Mouse (Mus musculus): ENCODE measurements at regions not wholly inside any gene's neighbourhood (a gene's known extent, or its start where the extent isn't known, plus 50 kb on each side); places are given as distances from the start of the nearest gene placed in this dataset.

DNA sequence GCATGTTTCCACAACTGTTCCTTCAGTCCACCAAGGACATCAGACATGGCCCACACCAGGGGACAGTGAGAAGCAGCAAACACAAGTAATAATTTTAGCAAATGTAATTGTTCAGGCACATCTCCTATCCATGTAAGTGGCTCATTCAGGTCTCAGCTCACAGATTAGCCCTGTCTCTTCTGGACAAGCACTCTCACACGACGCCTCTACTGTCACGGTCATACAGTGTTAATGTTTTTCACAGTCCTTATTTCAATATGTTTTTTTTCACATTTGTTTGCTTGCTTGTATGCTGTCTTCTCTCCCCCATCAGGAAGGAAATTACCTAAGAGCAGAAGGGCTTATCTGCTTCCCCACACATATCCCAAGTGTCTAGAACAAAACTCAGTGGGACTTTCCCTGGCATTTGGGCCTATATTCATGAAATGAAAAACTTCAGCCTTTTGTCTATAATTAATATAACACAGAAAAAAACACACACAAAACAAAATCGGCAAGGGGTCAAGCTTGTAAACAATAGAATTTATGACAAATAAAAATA, 299.5 kb downstream of the Icos start:
- DNase-seq: no peak

DNA sequence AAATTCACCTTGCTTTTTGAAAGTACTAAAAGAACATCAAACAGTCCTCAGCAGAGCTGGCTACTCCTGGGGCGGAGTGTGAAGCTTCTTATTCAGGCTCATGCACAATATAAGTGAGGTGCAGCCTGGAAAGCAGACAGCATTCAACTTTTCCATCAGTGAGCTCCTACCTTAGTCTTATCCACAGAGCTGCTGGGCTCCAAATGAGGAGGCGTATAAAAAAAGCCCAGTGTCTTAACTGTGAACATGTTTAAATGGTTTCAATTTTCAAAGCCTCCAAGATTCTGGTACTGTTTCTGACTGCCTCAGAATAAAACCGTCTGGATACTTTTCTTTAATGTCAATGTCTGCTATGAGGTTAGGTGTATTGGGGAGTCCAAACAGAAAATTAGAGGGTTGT, 310.5 kb downstream of the Icos start:
- DNase-seq: no peak

DNA sequence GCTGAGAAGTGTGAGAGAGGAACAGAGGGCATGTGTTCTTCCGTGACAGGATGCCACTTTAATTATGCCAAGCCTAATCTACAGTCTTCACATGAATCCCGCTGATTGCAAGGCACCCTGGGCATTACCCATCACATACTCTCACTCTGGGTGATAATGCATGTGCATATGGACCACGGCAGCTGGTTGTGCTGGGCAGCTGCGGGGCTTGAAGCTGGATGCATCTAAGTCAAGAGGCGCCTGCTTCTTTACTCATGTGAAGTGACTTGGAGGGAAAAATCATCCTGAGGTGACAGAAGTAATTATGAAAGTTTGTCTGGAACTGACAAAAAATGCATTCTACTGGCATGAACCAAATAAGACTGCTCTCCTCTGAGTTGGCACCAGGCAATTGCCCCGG, 311.2 kb downstream of the Icos start:
- DNase-seq: no peak

DNA sequence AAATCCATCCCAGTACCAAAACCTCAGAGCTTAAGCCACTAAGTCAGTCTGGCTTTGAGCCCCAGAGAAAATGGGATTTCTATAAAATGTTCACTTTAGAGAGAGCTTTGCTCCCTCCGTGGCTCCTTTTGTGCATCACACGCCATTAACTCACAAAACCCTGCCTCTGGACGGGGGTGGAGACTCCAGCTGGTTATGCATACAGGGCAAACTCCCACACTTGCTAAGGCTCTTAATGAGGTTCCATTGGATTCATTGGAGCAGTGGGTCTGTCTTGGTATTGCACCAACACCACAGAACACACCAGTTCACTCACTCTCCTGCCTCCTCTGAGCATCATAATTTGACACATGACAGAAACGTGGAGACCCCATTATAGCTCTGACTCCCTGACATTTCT, 311.8 kb downstream of the Icos start:
- no peak for DNase-seq

DNA sequence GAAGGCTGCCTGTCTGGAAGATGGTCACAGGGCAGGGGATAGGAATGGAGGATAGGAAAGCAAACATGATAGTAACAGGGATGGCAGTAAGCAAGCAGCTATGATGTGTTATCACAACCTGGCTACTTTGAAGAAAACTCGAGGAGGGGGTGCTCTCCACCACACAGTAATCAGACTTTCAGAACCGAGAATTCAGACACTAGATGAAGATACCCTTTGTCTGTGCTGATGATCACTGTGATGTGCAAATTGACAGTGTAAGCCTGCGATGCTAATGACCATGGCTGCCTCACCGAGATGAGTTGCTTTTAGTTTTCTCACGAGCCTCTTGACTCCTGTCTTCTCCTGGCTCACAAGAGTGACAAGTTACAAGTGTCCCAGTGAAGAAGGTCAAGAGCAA, 315.4 kb downstream of the Icos start:
- DNase-seq: no peak

DNA sequence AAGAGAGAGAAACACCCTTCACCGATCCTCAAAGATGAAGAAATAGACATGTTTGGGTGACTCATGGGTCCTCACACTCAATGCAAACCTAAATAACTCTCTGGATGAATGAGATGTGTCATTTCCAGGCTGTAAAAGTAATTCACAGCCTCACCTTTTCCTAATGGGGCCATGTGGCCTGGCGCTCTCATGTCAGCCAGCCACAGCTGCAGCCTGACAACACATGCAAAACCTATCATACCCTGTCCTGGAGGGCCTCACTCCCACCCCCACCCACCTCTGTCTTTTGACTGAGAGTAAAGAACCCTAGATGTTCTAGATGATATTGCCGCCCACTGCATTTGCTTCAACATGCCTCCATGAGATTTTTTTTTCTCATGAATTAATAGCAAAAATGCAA, 317.5 kb downstream of the Icos start:
- DNase-seq: no peak

DNA sequence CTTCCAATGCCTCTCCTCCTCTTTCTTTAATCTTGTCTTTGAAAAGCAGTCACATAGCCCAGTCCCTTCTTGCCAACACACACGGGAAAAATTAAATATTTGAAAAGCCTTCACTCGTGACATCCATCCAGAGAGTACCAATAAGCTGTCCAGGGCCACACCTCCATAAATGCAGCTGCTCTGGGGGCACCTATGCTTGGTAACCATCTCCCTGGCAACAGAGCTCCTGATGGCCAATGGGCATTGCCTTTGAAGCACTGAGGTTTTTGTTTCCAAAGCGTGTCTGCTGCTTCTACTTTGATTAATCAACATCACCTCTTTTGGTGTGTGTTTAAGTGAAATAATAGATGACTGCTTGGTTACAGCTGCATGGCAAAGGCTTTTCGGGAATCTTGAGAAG, 319.1 kb downstream of the Icos start:
- DNase-seq: no peak

DNA sequence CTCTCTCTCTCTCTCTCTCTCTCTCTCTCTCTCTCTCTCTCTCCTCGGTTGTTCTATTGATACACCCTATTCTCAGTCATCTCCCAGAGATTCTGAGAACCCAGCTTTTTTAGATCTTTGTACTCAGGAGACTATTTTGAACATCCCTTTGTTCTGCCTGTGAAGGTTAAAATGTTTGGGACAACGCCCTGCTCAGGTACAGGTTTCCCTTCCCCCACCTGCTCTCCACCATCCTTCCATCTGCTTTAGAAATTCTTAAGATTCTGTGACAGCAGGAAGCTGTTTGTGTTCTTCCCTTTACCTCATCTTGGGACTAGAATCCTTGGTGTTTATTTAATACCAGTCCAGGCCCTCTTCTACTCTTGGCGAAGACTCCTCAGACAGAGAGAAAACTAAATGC, 319.6 kb downstream of the Icos start:
- DNase-seq: no peak

DNA sequence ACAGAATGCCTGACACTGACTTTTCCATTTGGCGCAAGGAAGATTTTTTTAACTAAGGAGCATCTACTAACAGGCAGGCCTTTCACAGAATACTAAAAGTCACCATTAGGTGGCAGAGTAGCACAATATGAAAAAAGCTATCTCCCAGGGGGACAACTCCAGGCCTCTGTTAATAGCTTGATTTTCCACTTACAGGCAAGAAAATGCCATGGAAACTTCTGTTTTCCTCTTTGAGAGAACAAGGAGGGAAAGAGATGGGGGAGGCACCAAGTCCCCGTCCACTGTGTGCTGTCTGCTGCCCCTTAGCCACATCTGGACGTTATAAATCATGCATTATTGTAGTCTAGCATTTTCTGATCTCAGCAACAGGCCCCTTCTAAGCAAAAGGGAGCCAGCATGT, 320.3 kb downstream of the Icos start:
- peak in 1 of 2 experiments; percentile 30 for DNase-seq

DNA sequence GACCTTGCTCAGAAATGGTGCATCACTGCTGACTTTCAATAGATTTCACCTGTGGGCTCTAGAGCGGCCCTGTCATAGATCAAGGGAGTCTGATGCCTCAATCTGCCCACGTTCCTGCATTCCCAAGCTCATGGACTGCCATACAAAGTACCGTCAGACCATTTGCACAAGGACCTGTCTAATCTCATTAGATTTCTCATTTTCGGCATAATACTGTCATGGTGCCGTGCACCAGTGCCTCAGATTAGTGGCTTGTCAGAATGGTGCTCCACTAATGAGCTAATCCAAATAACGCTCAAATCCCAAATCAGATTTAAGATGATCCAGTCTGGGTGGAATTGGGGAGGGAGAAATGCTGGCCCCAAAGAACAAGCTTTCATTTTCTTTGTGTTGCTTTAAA, 321.1 kb downstream of the Icos start:
- no peak for DNase-seq

DNA sequence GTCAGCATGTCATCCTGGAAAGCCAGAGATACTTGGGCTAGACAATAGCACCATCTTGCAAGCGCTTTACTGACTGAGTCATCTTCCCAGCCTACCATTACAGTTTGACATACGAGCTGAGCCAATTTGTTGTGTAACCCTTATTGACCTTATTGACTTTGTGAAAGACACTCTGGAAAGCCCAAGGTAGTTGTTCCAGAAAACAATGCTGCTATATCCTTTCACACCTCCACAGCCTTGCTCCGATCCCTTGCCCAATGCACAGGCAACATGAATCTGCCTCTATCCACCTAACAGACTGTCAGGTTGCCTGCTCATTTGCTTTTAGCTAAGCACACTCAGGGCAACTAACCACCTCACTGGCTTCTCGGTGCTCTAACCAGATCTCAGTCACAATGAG, 322.8 kb downstream of the Icos start:
- no peak for DNase-seq

DNA sequence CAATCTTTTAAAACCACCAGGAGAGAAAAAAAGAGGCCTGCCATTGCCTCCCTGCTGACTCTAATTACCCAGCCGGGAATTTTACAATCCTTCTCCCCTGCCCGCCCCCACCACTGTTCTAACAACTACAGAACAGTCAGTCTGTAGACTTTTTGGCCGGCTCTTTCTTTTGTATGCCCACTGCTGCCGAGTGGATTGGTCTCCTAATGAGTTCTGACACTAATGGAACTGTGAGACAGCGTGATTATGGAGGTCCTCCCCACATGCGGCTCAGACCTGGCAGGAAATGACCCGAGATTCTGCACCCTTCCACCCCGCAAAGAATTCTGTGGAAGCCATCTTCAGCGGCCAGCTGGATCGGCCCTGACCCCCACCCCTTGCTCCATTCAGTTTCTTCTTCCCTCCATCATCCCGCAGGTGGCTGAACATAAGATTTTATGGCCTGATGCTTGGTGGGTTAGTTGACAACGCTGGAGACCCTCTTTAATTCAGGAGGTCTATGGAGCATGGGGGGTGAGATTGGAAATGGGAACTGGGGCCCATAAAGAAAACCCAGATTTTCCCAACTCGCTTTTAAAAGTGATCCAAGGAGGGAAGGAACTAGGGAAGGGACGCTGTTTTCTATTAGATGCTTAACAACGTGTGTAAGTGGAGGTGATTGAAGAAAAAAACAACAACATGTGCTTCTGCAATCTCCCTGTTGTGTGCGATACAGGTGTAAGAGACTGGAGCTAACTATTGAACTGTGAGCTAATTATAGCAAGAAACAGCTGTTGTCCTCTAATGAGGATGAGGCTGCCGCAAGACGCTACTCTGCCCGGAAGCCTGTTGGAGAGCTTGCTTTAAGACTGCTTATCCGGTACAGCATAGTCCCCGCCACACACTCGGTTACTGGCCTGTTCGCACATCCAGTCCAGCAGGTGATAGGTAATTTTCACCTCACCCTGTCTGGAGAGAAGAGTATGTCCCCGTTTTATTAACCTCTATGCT, 323.6 kb downstream of the Icos start:
- no peak for DNase-seq

DNA sequence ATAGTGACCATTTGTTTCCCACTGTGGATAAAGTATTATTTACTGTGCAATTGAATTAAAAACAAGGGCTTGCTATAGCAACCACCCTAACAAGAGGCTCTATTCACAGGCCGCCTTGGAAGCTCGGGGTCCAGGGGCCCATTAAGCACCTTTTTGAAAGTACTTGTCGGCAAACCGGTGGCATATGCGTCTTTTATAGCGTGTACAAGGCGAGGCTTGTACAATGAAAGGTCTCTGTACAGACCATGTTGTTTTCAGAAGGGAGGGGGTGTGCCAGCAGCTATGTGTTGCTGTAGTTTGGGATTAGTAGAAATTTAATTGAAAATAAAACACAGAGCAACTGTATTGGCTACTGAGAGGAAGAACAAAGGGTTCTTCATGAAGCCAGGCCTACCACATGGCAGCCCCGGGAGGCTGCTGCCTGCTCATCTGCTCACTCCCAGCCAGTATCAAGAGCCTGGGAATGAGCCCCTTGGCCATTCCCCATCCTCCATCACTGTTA, 324.9 kb downstream of the Icos start:
- DNase-seq: no peak

DNA sequence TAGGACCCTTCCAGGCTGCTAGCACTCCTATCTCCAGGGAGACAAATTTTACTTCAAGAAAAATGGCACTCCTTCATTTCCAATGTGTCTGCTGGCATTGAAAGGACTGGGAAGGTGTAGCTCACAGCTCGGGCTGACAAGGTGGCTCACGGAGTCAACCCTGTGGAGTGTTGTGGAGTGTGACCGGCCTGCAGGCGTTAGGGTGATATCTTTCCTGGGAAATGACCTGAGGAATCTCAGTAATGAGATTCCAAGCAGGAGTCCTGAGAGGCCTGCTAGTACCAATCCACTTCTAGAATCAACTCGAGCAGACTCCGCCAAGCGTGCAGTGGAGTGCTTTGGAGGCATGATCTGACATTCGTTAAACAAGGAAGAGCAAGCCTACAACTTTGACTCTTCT, 328.6 kb downstream of the Icos start:
- DNase-seq: no peak

DNA sequence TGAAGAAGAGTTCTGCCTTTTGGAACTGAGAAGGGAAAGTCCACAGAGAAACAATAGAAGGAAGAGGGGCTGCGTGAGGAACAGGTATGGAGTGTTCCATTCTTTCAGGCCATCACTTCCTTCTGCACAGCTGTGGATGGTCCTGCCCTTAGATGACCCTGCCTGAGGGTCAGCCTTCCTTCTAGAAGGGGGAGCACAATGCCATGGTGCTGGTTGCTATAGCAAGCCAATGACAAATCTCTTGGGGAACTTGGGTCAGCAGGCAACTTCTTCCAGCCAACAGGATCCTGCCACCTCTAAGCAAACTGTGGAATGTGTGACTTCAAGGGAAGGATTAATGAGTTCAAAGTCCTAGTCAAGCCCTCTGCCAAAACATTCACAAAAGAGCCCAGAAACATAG, 329.1 kb upstream of the Pard3b start:
- no peak for DNase-seq

DNA sequence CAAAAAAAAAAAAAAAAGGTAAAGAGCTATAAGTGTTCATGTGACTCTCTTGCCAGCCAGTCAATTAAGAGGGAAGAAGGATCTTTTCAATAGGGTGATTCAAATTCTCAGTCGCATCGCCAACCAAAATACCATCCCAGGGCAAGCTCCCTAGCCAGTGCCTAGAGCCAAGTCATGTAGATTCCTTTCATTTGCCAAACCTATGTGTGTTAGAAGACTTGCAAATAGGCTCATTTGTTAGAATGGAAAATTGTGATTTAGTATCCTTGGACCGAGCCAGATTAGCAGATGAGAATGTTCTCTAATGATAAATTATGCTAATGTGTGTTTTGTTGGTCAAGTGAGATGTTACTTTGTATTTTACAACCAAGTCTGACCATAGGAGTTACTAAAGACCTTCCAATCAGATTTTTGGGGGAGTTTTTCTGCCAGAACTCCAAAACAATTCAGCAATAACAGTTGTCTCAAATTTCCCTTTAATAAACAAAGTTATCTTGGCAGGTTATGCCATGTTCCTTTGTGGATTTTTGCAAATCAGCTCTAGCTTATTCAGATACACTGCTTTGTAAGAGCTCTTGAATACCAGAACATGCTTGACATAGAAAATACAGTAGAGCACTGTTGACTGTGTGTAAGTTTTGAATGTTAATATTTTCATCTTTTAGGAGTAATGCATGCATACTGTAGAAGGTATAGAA, 328.4 kb upstream of the Pard3b start:
- DNase-seq: no peak

DNA sequence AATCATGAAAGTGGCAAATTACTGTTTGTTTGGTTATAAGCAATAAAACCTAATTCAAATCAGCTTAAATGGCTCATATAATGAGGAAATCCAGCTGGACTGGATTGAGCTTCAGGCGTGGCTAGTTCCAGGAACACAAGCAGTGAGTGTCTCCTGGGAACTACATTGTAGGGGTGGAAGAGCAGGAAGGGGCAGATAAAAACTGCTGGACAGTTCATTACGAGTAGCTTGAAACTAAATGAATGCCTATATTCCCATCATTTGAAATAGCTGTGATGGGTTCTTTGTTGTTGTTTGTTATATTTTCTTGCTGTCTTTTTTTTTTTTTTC, 327.9 kb upstream of the Pard3b start:
- DNase-seq: no peak

DNA sequence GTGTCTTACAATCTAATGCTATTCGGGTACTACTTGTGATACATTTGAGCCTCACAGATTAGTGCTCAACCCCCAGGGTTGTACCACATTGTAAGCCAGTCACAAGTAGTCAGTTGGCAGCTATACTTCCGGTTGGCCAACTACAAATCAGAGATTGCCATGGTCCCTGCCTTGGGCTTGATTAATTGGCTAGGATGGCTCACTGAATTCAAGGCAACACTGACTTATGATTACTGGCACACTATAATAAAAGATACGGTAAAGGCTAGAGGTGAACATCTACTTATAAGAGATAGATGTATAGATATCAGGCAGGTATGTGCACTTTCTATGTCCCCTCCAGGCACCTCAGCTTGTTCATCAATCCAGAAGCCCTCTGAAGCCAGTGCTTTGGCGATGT, 325.4 kb upstream of the Pard3b start:
- no peak for DNase-seq

DNA sequence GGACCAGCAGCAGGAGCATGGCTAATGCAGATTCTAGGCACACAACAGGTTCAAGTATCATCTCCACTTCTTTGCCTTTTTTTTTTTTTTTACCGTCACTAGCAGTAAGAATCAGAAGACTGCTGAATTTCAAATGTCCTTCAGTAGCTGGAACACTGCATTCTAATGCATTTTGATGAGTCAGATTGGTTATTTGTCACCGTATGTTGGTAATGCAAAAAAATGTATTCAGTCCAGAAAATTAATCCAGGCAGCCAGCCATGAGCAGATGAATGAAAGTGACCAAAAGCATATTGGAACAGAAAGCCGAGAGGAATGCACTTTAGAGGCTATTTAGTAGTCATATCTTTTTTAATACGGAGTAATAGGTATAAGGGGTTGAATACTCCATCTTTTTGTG, 322.4 kb upstream of the Pard3b start:
- no peak for DNase-seq

DNA sequence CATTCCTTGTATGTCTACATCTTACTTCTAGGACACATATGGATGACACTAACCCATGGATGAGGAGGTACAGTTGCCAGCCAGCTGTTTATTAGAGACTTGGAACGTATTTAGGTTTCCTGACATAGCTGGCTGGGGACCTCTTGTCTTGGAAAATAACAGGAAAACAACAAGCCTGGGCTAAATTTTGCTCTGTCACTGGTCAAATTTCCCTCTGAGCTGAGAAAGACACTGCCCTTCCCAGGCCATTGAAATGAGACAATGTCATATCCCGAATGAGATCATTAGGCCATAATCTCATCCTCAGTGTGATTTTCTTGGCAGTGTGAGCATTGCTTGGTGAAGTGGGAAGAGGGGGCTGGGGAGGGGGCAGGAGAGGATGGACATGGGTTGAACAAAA, 321.9 kb upstream of the Pard3b start:
- DNase-seq: no peak

DNA sequence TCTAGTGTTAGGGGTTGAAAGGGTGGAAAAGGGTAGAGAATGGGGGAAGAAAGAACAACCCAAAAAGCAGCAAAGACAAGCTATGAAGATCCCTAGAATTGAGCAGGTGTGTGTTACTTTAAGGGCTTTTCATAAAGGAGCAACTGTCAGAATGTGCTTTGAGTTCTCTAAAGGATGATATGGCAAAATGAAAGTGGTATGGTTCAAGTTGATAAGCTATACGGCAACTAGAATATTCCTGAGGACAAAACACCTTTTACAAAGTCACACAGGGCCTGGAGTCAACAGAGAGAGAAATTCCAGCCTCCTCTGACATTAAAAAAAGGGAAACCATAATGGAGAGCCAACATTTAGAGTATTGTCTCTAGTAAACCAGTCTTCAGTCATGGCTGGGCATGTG, 320.6 kb upstream of the Pard3b start:
- DNase-seq: no peak

DNA sequence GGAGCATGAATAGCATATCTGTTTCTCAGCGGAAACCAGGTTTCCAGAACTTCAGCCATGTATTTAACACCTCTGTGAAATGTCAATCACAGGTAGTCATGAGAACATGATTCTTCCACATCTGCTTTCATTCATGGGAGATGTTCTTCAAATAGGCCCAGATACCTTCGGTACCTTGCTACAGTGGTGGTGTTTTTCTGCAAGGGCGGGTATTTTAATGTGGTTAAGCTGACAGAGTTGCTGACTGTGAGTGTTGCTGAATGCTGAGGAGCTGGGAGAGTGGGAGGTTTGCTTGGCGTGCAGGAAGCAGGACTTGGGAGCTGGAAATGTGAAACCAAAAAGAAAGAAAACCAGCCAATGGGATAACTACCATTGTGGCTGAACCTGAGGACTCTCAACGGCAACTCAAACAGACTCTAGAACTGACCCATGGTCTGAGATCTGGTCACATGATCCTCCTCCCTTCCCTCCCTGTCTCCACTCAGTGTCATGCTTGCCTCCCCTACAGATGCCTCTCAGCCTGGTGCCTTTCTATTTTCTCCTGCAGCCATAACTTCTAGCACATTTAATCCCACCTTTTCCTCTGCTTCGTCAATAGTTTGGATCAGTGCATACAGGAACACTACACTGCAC, 317.0 kb upstream of the Pard3b start:
- DNase-seq: no peak

DNA sequence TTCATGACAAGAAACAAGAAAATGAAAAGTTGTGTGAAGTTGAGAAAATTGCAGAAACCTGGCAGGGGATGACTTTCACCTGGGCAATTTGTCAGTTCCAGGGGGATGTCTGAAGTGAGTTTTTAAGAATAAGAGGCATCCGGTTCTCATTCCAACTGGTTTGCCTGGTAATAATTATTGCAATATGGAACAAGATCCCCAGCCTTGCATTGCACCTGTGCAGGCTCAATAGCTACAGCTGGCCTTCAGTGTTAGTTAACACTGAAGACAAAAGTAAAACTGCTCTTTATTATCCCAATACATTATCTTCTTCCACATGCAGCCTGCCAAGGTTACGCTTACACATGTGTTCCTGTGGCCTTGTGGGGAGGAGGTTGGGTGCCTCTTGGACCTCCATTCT, 307.2 kb upstream of the Pard3b start:
- DNase-seq: no peak

DNA sequence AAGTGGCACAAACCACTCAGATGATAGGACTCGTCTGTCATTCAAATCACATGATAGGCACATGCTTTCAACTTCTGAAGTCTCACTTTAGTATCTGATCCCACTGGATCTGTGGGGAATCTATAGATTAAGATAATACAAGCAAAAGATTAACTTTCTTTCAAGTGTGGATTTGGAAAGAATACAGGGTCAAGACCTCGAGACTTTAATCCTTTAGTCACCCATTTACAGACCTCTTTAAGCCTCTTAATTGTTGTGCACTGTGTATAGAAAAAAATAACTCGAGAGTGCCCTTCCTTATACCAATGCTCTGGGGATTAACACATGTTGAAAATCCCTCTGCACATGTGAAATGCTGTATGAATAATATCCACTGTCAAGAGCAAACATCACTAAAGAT, 306.7 kb upstream of the Pard3b start:
- no peak for DNase-seq
